Mouse (Mus musculus) intestine, embryonic 16.5 days (tissue): ENCODE measurements around the gene P2ry1. TPM values are rescaled to one million over a fixed set of nuclear protein-coding genes. Genes with fewer than 3 reads are reported as not detected.

Experiments
- ATAC-seq: fragments of 200-750 bp; cut with Nextera tagmentation; 2 replicates; pipeline ENCODE4 v1.8.0; 2017; ENCODE audit warnings: moderate TSS enrichment, moderate library complexity
- H3K27ac ChIP-seq: fragments of 300-500 bp; sonication (generic); 2 replicates; pipeline ENCODE4 v1.5.1; 2014; ENCODE audit warnings: mild to moderate bottlenecking, low read length
- H3K27me3 ChIP-seq: fragments of 300-500 bp; sonication (generic); replicated peaks from 2 replicates; pipeline ENCODE4 v1.6.1; 2014; ENCODE audit warnings: low read length, control low read depth, mixed read lengths; ENCODE audit not compliant: control insufficient read depth, insufficient read depth
- H3K36me3 ChIP-seq: fragments of 300-500 bp; sonication (generic); 2 replicates; pipeline ENCODE4 v1.6.1; 2014; ENCODE audit warnings: low read length, control low read depth; ENCODE audit not compliant: control insufficient read depth, insufficient read depth
- H3K4me1 ChIP-seq: fragments of 300-500 bp; sonication (generic); 2 replicates; pipeline ENCODE4 v1.6.1; 2014; ENCODE audit warnings: low read length, control low read depth, mixed read lengths; ENCODE audit not compliant: control insufficient read depth, insufficient read depth
- H3K4me2 ChIP-seq: fragments of 300-500 bp; sonication (generic); 2 replicates; pipeline ENCODE4 v1.6.1; 2014; ENCODE audit warnings: low read depth, low read length, control low read depth
- H3K4me3 ChIP-seq: fragments of 300-500 bp; sonication (generic); 2 replicates; pipeline ENCODE4 v1.5.1; 2014; ENCODE audit warnings: mild to moderate bottlenecking, low read length
- H3K9ac ChIP-seq: fragments of 300-500 bp; sonication (generic); 2 replicates; pipeline ENCODE4 v1.6.1; 2014; ENCODE audit warnings: low read depth, low read length
- H3K9me3 ChIP-seq: fragments of 300-500 bp; sonication (generic); 2 replicates; pipeline ENCODE4 v1.6.1; 2016; ENCODE audit warnings: low read length, control low read depth; ENCODE audit not compliant: control insufficient read depth
- WGBS: fragments of 180-500 bp; shearing (Covaris S2); extraction: QIAGEN DNeasy Blood & Tissue Kit; methylation state at CpG from one replicate; pipeline ENCODE4 v1.1.7; 2014; 5-methylcytosine and 5-hydroxymethylcytosine counted together
- polyA plus RNA-seq: library from polyadenylated mRNA; unstranded; fragments of >200 nt; fragmentation: Nextera tagmentation; extraction: Ambion mirVana; gene quantifications from 2 replicates; pipeline ENCODE4 v1.2.1, GENCODE M21; 2015

The P2ry1 gene
- polyA plus RNA-seq, 1 experiment from 2014 or later = 14.7 TPM

GRCm38 (mm10) chr3:61000747-61001146 lies 1.8 kb upstream of the P2ry1 start:
- Histone ChIP-seq H3K4me1 (peaks cover 8% of the 10 kb centered on the region), H3K27me3 (no peaks in the 10 kb centered on the region), H3K9ac (no peak overlapping the region), H3K9me3 (no peaks in the 10 kb centered on the region), H3K4me3 (no peak overlapping the region), H3K27ac (peak overlapping the region; percentile 57), H3K36me3 (no peaks in the 10 kb centered on the region), H3K4me2 (no peak overlapping the region)
- peak; percentile 67 for ATAC-seq
- WGBS = 52% methylated on average over 4 of the region's 4 CpGs

GRCm38 (mm10) chr3:61001852-61002586 lies 576 bp upstream of the P2ry1 start:
- H3K4me3 ChIP-seq = peak overlapping the region; percentile 88
- no peaks in the 10 kb centered on the region for H3K9me3 ChIP-seq
- H3K9ac ChIP-seq = peak overlapping the region; percentile 90
- H3K4me2 ChIP-seq = peak overlapping the region; percentile 90
- 3% methylated on average over 20 of the region's 20 CpGs for WGBS
- no peaks in the 10 kb centered on the region for H3K27me3 ChIP-seq
- H3K4me1 ChIP-seq = peaks cover 8% of the 10 kb centered on the region
- ATAC-seq = peak; percentile 67
- H3K36me3 ChIP-seq = 0 out of 2 replicates have a peak, but pooled peaks cover 3% of the 10 kb centered on the region
- H3K27ac ChIP-seq = peak overlapping the region; percentile 92

GRCm38 (mm10) chr3:61004611-61005010 lies 2.0 kb downstream of the P2ry1 start:
- H3K9me3 ChIP-seq = no peaks in the 10 kb centered on the region
- H3K27ac ChIP-seq = no peak overlapping the region
- no peak overlapping the region for H3K9ac ChIP-seq
- no peaks in the 10 kb centered on the region for H3K27me3 ChIP-seq
- H3K4me1 ChIP-seq = peaks cover 8% of the 10 kb centered on the region
- H3K4me3 ChIP-seq = peak overlapping the region; percentile 88
- H3K4me2 ChIP-seq = peak overlapping the region; percentile 90
- H3K36me3 ChIP-seq = 0 out of 2 replicates have a peak, but pooled peaks cover 3% of the 10 kb centered on the region
- ATAC-seq = no peak
- 56% methylated on average over 1 of the region's 1 CpGs for WGBS

- H3K4me2 ChIP-seq = no peak overlapping the region
- H3K27me3 ChIP-seq = no peaks in the 10 kb centered on the region
- no peaks in the 10 kb centered on the region for H3K4me1 ChIP-seq
- peak; percentile 93 for ATAC-seq
- H3K9ac ChIP-seq = no peak overlapping the region
- no peaks in the 10 kb centered on the region for H3K9me3 ChIP-seq
- H3K36me3 ChIP-seq = 0 out of 2 replicates have a peak, but pooled peaks cover 2% of the 10 kb centered on the region
- H3K27ac ChIP-seq = peak overlapping the region; percentile 77
- H3K4me3 ChIP-seq = no peak overlapping the region
- WGBS = 25% methylated on average over 5 of the region's 5 CpGs
Observed at GRCm38 (mm10) chr3:61011660-61012059, 9.1 kb downstream of the P2ry1 start.

- Histone ChIP-seq H3K36me3 (no peaks in the 10 kb centered on the region), H3K9me3 (no peaks in the 10 kb centered on the region), H3K9ac (no peak overlapping the region), H3K27ac (0 out of 2 replicates have a peak overlapping the region, but pooled peaks have one; percentile 7), H3K4me1 (no peaks in the 10 kb centered on the region), H3K27me3 (no peaks in the 10 kb centered on the region), H3K4me3 (no peak overlapping the region), H3K4me2 (no peak overlapping the region)
- ATAC-seq = peak; percentile 65
Observed at GRCm38 (mm10) chr3:61012550-61012949, 10.0 kb downstream of the P2ry1 start.

- H3K9me3 ChIP-seq = no peaks in the 10 kb centered on the region
- WGBS = 91% methylated on average over 2 of the region's 2 CpGs
Observed at GRCm38 (mm10) chr3:61016733-61017132, 14.1 kb downstream of the P2ry1 start.

GRCm38 (mm10) chr3:61032100-61032499 lies 29.5 kb downstream of the P2ry1 start:
- no peak overlapping the region for H3K4me3 ChIP-seq
- no peaks in the 10 kb centered on the region for H3K9me3 ChIP-seq
- no peaks in the 10 kb centered on the region for H3K36me3 ChIP-seq
- no peak for ATAC-seq
- no peak overlapping the region for H3K4me2 ChIP-seq
- no peaks in the 10 kb centered on the region for H3K4me1 ChIP-seq
- H3K27ac ChIP-seq = no peak overlapping the region
- WGBS = 59% methylated on average over 4 of the region's 4 CpGs
- H3K9ac ChIP-seq = no peak overlapping the region
- H3K27me3 ChIP-seq = no peaks in the 10 kb centered on the region

More at GRCm38 (mm10) chr3:61016733-61017132, 14.1 kb downstream of the P2ry1 start:
- Histone ChIP-seq H3K4me2 (no peak overlapping the region), H3K27me3 (no peaks in the 10 kb centered on the region), H3K36me3 (no peaks in the 10 kb centered on the region), H3K4me3 (no peak overlapping the region), H3K27ac (no peak overlapping the region), H3K9ac (no peak overlapping the region), H3K4me1 (no peaks in the 10 kb centered on the region)
- ATAC-seq = no peak

- ATAC-seq = no peak
- Histone ChIP-seq H3K4me3 (no peak overlapping the region), H3K27ac (no peak overlapping the region), H3K36me3 (no peaks in the 10 kb centered on the region), H3K27me3 (no peaks in the 10 kb centered on the region), H3K4me1 (no peaks in the 10 kb centered on the region), H3K9ac (no peak overlapping the region), H3K4me2 (no peak overlapping the region), H3K9me3 (no peaks in the 10 kb centered on the region)
- 83% methylated on average over 5 of the region's 5 CpGs for WGBS
Observed at GRCm38 (mm10) chr3:61035633-61036032, 33.0 kb downstream of the P2ry1 start.

GRCm38 (mm10) chr3:61039916-61040315 lies 37.3 kb downstream of the P2ry1 start:
- H3K27ac ChIP-seq = no peak overlapping the region
- no peak overlapping the region for H3K4me3 ChIP-seq
- WGBS = 55% methylated on average over 5 of the region's 5 CpGs
- no peaks in the 10 kb centered on the region for H3K4me1 ChIP-seq
- no peaks in the 10 kb centered on the region for H3K36me3 ChIP-seq
- H3K9ac ChIP-seq = no peak overlapping the region
- H3K9me3 ChIP-seq = no peaks in the 10 kb centered on the region
- H3K27me3 ChIP-seq = no peaks in the 10 kb centered on the region
- H3K4me2 ChIP-seq = no peak overlapping the region
- no peak for ATAC-seq
